Mouse (Mus musculus): ENCODE results near the gene Clec10a. TPM values are rescaled to one million over a fixed set of nuclear protein-coding genes. Genes with fewer than 3 reads are reported as not detected.

Gene Clec10a
- total RNA-seq, 2 experiments from 2014 or later = 1.3 to 4.3 TPM

- DNase-seq = no peak
Observed at GRCm38 (mm10) chr11:70218039-70218438, 62.0 kb downstream of the Clec10a start.

- DNase-seq = no peak
Observed at GRCm38 (mm10) chr11:70218741-70219470, 62.9 kb downstream of the Clec10a start.

DNA sequence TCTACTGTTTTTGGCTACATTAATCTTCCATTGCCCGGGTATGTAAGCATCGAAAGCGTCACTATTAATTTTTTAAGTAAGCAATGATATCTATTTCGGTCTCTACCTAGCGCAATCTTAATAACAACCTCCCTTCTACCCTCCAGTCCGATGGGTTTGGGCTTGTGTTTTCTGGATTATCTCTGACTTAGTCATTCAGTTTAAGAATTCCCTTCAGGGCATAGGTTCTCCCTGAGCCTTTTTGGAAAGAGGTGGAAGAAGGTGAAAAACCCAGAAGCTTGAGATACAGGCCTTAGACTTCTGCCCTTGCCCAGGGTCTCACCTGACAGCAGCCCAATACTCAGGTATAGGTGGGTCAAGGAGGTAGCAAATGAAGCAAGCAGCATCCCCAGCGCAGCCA is 63.9 kb downstream of the Clec10a start:
- DNase-seq = no peak

DNA sequence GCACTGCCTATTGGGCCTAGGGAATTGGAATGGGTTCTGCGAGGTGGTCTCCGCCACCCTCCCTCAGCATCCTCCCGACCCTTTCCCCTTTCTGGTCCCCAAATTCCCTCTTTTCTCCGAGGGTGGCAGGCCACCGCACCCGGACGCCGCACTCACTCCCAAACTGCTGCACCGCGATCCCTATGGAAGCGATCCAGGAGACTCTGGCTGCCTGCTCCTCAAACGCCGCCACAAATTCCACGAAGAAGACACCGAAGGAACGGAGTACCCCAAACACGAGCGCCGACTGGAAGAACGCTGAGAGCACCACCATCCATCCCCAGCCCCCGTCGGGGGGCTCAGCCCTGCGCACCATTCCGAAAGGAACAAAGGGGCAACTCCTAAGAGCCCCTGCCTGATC is 64.3 kb downstream of the Clec10a start:
- no peak for DNase-seq

Other genes with a start within 250 kb of the Clec10a start
- gene Gps2, start 242.3 kb upstream of the Clec10a start, total RNA-seq (2021) = 10 to 100 TPM; 34.6 to 35.2 TPM
- 100 to 1,000 TPM; 417 to 422 TPM for gene Eif5a, start 234.2 kb upstream of the Clec10a start, total RNA-seq (2021)
- gene Ybx2, start 220.4 kb upstream of the Clec10a start, total RNA-seq (2021) = 10 to 100 TPM; 10.4 to 10.9 TPM
- 100 to 1,000 TPM; 306 to 340 TPM for gene Slc2a4, start 208.0 kb upstream of the Clec10a start, total RNA-seq (2021)
- under 1 TPM in 1 of 2 experiments, not detected in 1; 0.91 TPM for gene Cldn7, start 191.4 kb upstream of the Clec10a start, total RNA-seq (2021)
- gene Ctdnep1, start 175.0 kb upstream of the Clec10a start, total RNA-seq (2021) = 100 to 1,000 TPM; 195 to 205 TPM
- gene Elp5, start 173.7 kb upstream of the Clec10a start, total RNA-seq (2021) = 10 to 100 TPM; 37.0 to 44.2 TPM
- gene Gabarap, start 165.1 kb upstream of the Clec10a start, total RNA-seq (2021) = 100 to 1,000 TPM; 148 to 170 TPM
- gene Phf23, start 160.4 kb upstream of the Clec10a start, total RNA-seq (2021) = 10 to 100 TPM; 15.0 to 16.1 TPM
- 1 to 10 TPM; 3.7 to 4.1 TPM for gene Dvl2, start 155.6 kb upstream of the Clec10a start, total RNA-seq (2021)
- 100 to 1,000 TPM; 342 to 380 TPM for gene Acadvl, start 140.8 kb upstream of the Clec10a start, total RNA-seq (2021)
- 1 to 10 TPM; 5.6 to 6.9 TPM for gene Dlg4, start 139.3 kb upstream of the Clec10a start, total RNA-seq (2021)
- not detected for gene Asgr1, start 102.1 kb upstream of the Clec10a start, total RNA-seq (2021)
- gene Asgr2, start 63.6 kb upstream of the Clec10a start, total RNA-seq (2021) = not detected
- gene Mgl2, start 25.9 kb upstream of the Clec10a start, total RNA-seq (2021) = 1 to 10 TPM; 2.5 to 3.6 TPM
- not detected for gene Slc16a11, start 56.6 kb downstream of the Clec10a start, total RNA-seq (2021)
- gene Slc16a13, start 64.9 kb downstream of the Clec10a start, total RNA-seq (2021) = under 1 TPM; 0.10 to 0.88 TPM
- gene Bcl6b, start 73.6 kb downstream of the Clec10a start, total RNA-seq (2021) = 1 to 10 TPM; 4.1 to 6.2 TPM
- 10 to 100 TPM; 26.9 to 36.2 TPM for gene 0610010K14Rik, start 81.7 kb downstream of the Clec10a start, total RNA-seq (2021)
- gene Gm21988, start 83.6 kb downstream of the Clec10a start, total RNA-seq (2021) = 1 to 10 TPM; 2.4 to 3.0 TPM
- 100 to 1,000 TPM in 1 of 2 experiments, 10 to 100 TPM in 1; 96.1 to 126 TPM for gene Rnasek, start 83.6 kb downstream of the Clec10a start, total RNA-seq (2021)
- under 1 TPM; 0.67 to 0.80 TPM for gene Alox12, start 99.2 kb downstream of the Clec10a start, total RNA-seq (2021)
- gene Alox12e, start 166.4 kb downstream of the Clec10a start, total RNA-seq (2021) = not detected
- under 1 TPM in 1 of 2 experiments, not detected in 1; 0.91 TPM for gene Alox15, start 195.8 kb downstream of the Clec10a start, total RNA-seq (2021)

All from gastrocnemius, postnatal 25 days (tissue).